Mouse (Mus musculus) forebrain, embryonic 16.5 days (tissue): ENCODE measurements around the gene Gabrp. TPM values are rescaled to one million over a fixed set of nuclear protein-coding genes. Genes with fewer than 3 reads are reported as not detected.

Experiments used
- polyA plus RNA-seq: library from polyadenylated mRNA; unstranded; fragments of >200 nt; fragmentation: Nextera tagmentation; extraction: Ambion mirVana; gene quantifications from 2 replicates; pipeline ENCODE4 v1.2.1, GENCODE M21; 2015

Gene Gabrp
- polyA plus RNA-seq, 1 experiment from 2014 or later, result not detected

Other genes with a start within 250 kb of the Gabrp start
- 5.3 and 9.4 TPM in 2 replicates for gene Ranbp17, start 65.2 kb downstream of the Gabrp start, polyA plus RNA-seq
- not detected in 2 replicates for gene D130052B06Rik, start 20.3 kb upstream of the Gabrp start, polyA plus RNA-seq